Mouse (Mus musculus) limb, embryonic 12.5 days (tissue): ENCODE results near the gene Ctf1. TPM values are rescaled to one million over a fixed set of nuclear protein-coding genes. Genes with fewer than 3 reads are reported as not detected.

ENCODE experiments used
- ATAC-seq: fragments of 200-750 bp; cut with Nextera tagmentation; 2 replicates; pipeline ENCODE4 v1.8.0; 2017; ENCODE audit warnings: low read depth, moderate TSS enrichment; ENCODE audit not compliant: insufficient number of reproducible peaks, insufficient read depth, low FRiP score, low TSS enrichment
- H3K27ac ChIP-seq: fragments of 300-500 bp; sonication (generic); 2 replicates; pipeline ENCODE4 v1.5.1; 2016; ENCODE audit warnings: mild to moderate bottlenecking, moderate library complexity
- H3K27me3 ChIP-seq: fragments of 300-500 bp; sonication (generic); 2 replicates; pipeline ENCODE4 v1.6.1; 2016; ENCODE audit warnings: mild to moderate bottlenecking, moderate library complexity
- H3K36me3 ChIP-seq: fragments of 300-500 bp; sonication (generic); 2 replicates; pipeline ENCODE4 v1.6.1; 2016; ENCODE audit warnings: mild to moderate bottlenecking, moderate library complexity
- H3K4me1 ChIP-seq: fragments of 300-500 bp; sonication (generic); replicated peaks from 2 replicates; pipeline ENCODE4 v1.6.1; 2016
- H3K4me2 ChIP-seq: fragments of 300-500 bp; sonication (generic); 2 replicates; pipeline ENCODE4 v1.6.1; 2016; ENCODE audit warnings: mild to moderate bottlenecking, moderate library complexity
- H3K4me3 ChIP-seq: fragments of 300-500 bp; sonication (generic); replicated peaks from 2 replicates; pipeline ENCODE4 v1.5.1; 2016; ENCODE audit warnings: mild to moderate bottlenecking
- H3K9ac ChIP-seq: fragments of 300-500 bp; sonication (generic); replicated peaks from 2 replicates; pipeline ENCODE4 v1.6.1; 2016; ENCODE audit warnings: mild to moderate bottlenecking, moderate library complexity
- H3K9me3 ChIP-seq: fragments of 300-500 bp; sonication (generic); 2 replicates; pipeline ENCODE4 v1.6.1; 2016; ENCODE audit warnings: mild to moderate bottlenecking, moderate library complexity
- WGBS: fragments of 180-500 bp; shearing (Covaris S2); methylation state at CpG from one replicate; pipeline ENCODE4 v1.1.7; 2016; 5-methylcytosine and 5-hydroxymethylcytosine counted together
- polyA plus RNA-seq: library from polyadenylated mRNA; unstranded; fragments of >200 nt; fragmentation: Nextera tagmentation; extraction: Ambion mirVana; gene quantifications from 2 replicates; pipeline ENCODE4 v1.2.1, GENCODE M21; 2016

Ctf1 gene
- 29.3 and 30.0 TPM in 2 replicates for polyA plus RNA-seq

DNA sequence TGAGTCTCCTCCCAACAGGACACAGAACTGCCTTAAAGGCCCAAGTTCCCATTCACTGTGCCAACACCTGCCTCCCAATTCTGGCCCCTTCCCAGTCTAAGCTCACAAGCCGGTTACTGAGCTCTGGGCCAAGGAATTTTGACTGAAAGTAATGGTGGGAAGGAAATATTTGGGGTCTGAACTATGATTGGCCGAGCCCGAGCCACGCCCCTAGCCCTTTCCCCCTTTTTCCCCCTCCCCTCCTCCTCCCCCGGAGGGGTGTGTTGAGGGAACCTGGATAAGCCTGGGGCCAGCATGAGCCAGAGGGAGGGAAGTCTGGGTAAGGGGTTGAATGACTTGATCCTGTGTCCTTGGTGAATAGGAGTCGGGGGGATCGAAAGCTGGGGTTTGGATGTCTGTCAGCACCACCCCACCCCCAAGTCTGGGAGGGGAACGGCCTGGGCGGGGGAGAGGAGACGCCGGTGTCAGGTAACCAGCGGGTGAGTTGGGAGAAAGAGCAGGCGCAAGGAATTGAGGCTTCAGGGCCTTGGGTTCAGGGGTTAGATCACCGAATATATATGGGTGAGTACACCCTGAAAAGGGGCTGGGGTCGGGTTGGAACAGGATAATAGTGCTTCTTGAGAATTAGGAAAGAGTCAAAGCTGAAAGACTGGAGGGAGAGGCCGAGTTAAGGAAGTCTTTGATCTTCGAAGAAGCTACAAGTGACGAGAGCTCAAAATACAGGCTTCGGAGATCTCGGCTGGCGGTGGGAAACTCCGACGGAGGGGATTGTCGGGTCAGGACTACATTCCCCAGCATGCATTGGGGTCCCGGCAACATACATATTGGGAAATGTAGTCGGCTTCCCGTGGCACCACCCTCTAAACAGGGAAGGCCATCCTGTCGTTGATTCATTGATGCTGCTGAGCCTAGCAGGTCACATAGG is at the start of gene Ctf1:
Gene Ctf1, plus strand, starts transcription at position 276 of the 925 bp plus-strand sequence.
- Histone ChIP-seq H3K9me3 (no peaks in the 10 kb centered on the region), H3K27me3 (no peaks in the 10 kb centered on the region), H3K27ac (peak within 1 kb of the TSS; percentile 98), H3K9ac (peak within 1 kb of the TSS; percentile 52; the same call in 1 of the 2 replicates), H3K4me1 (peaks cover 44% of the 10 kb centered on the region), H3K4me3 (peak within 1 kb of the TSS; percentile 43), H3K36me3 (peaks cover 13% of the 10 kb centered on the region), H3K4me2 (peak within 1 kb of the TSS; percentile 59)
- under 1% methylated on average over 28 of the region's 28 CpGs for WGBS
- ATAC-seq, result peak; percentile 77

GRCm38 (mm10) chr7:127662926-127663325 is 49.6 kb upstream of the Ctf1 start:
- Histone ChIP-seq H3K27me3 (no peaks in the 10 kb centered on the region), H3K4me3 (no peak overlapping the region), H3K36me3 (peaks cover 60% of the 10 kb centered on the region), H3K9me3 (no peaks in the 10 kb centered on the region), H3K9ac (no peak overlapping the region), H3K27ac (no peak overlapping the region), H3K4me2 (no peak overlapping the region), H3K4me1 (no peaks in the 10 kb centered on the region)
- no peak for ATAC-seq
- 90% methylated on average over 6 of the region's 6 CpGs for WGBS

GRCm38 (mm10) chr7:127666066-127666654 is 46.4 kb upstream of the Ctf1 start:
- no peak for ATAC-seq
- Histone ChIP-seq H3K4me1 (no peaks in the 10 kb centered on the region), H3K9ac (no peak overlapping the region), H3K27me3 (no peaks in the 10 kb centered on the region), H3K27ac (no peak overlapping the region), H3K4me3 (no peak overlapping the region), H3K36me3 (peaks cover 67% of the 10 kb centered on the region), H3K9me3 (no peaks in the 10 kb centered on the region), H3K4me2 (no peak overlapping the region)
- 87% methylated on average over 6 of the region's 6 CpGs for WGBS

GRCm38 (mm10) chr7:127666679-127667078 is 45.9 kb upstream of the Ctf1 start:
- Histone ChIP-seq H3K27me3 (no peaks in the 10 kb centered on the region), H3K4me1 (no peaks in the 10 kb centered on the region), H3K36me3 (peaks cover 62% of the 10 kb centered on the region), H3K9ac (no peak overlapping the region), H3K9me3 (no peaks in the 10 kb centered on the region), H3K4me2 (no peak overlapping the region), H3K4me3 (no peak overlapping the region), H3K27ac (no peak overlapping the region)
- ATAC-seq, result no peak
- 88% methylated on average over 13 of the region's 13 CpGs for WGBS

- H3K9ac ChIP-seq, result no peak overlapping the region
- H3K4me2 ChIP-seq, result no peak overlapping the region
- no peak overlapping the region for H3K4me3 ChIP-seq
- H3K36me3 ChIP-seq, result peaks cover 59% of the 10 kb centered on the region
- H3K9me3 ChIP-seq, result no peaks in the 10 kb centered on the region
- no peak overlapping the region for H3K27ac ChIP-seq
- H3K27me3 ChIP-seq, result no peaks in the 10 kb centered on the region
- no peaks in the 10 kb centered on the region for H3K4me1 ChIP-seq
- ATAC-seq, result no peak
- 84% methylated on average over 8 of the region's 8 CpGs for WGBS
Measured at GRCm38 (mm10) chr7:127667171-127667570, 45.4 kb upstream of the Ctf1 start.

GRCm38 (mm10) chr7:127671880-127672774 is 40.4 kb upstream of the Ctf1 start:
- Histone ChIP-seq H3K4me3 (no peak overlapping the region), H3K9ac (no peak overlapping the region), H3K9me3 (peaks cover 3% of the 10 kb centered on the region; the same call in 1 of the 2 replicates), H3K4me2 (no peak overlapping the region), H3K36me3 (peaks cover 30% of the 10 kb centered on the region), H3K27me3 (no peaks in the 10 kb centered on the region), H3K4me1 (no peaks in the 10 kb centered on the region), H3K27ac (no peak overlapping the region)
- ATAC-seq, result no peak
- WGBS, result 56% methylated on average over 11 of the region's 11 CpGs

DNA sequence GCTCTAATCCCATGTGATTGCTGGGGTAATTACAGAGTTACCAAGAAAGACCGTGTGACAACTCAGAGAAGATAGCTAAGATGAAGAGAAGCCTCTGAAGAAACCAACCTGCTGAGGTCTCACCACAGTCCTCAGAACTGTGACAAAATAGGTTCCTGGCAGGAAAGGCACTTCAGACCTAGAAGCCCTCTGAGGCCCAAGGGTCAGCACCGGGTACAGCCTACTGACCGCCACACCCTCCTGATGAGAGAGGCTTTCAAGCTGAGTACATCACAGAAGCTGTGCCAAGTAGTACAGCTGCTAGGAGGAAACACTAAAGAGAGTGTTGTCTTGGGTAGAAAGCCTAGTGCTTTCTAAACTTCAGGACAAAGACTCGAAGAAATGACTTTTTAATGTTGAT is 39.8 kb upstream of the Ctf1 start:
- H3K4me2 ChIP-seq, result no peak overlapping the region
- H3K9me3 ChIP-seq, result peaks cover 4% of the 10 kb centered on the region; the same call in 1 of the 2 replicates
- no peaks in the 10 kb centered on the region for H3K27me3 ChIP-seq
- WGBS, result 71% methylated on average over 4 of the region's 4 CpGs
- ATAC-seq, result no peak
- no peaks in the 10 kb centered on the region for H3K4me1 ChIP-seq
- H3K4me3 ChIP-seq, result no peak overlapping the region
- no peak overlapping the region for H3K27ac ChIP-seq
- peaks cover 28% of the 10 kb centered on the region for H3K36me3 ChIP-seq
- no peak overlapping the region for H3K9ac ChIP-seq

- WGBS, result 5% methylated on average over 5 of the region's 5 CpGs
- Histone ChIP-seq H3K4me1 (no peaks in the 10 kb centered on the region), H3K9ac (no peak overlapping the region; the same call in 1 of the 2 replicates), H3K27me3 (no peaks in the 10 kb centered on the region), H3K36me3 (peaks cover 18% of the 10 kb centered on the region), H3K27ac (peak overlapping the region; percentile 26; the same call in 1 of the 2 replicates), H3K9me3 (peaks cover 4% of the 10 kb centered on the region; the same call in 1 of the 2 replicates), H3K4me2 (no peak overlapping the region), H3K4me3 (no peak overlapping the region)
- ATAC-seq, result peak; percentile 48; the same call in 1 of the 2 replicates
Measured at GRCm38 (mm10) chr7:127674977-127675376, 37.6 kb upstream of the Ctf1 start.

DNA sequence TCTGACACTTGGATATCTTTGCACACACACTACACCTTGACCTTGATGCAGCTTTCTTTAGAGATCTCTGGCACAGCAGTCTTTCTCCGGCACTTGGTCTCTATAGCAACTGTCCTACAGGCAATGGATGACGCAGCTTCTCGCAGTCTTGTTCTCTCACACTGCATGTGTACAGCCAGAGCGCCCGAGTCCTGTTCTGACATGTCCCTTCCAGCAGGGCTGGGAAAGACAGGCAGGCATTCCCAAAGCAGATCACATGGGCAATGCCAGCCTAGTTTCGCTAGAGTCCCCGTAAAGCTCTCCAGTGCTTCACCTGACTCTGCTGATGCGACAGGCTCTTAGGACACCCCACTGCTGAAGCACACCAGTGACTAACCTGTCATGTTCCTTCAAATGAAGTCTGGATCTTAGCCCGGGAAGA is 37.1 kb upstream of the Ctf1 start:
- peaks cover 4% of the 10 kb centered on the region; the same call in 1 of the 2 replicates for H3K9me3 ChIP-seq
- peak overlapping the region; percentile 26; the same call in 1 of the 2 replicates for H3K27ac ChIP-seq
- peaks cover 18% of the 10 kb centered on the region for H3K36me3 ChIP-seq
- WGBS, result 76% methylated on average over 9 of the region's 9 CpGs
- H3K4me2 ChIP-seq, result no peak overlapping the region
- H3K27me3 ChIP-seq, result no peaks in the 10 kb centered on the region
- peak; percentile 38; the same call in 1 of the 2 replicates for ATAC-seq
- no peaks in the 10 kb centered on the region for H3K4me1 ChIP-seq
- H3K9ac ChIP-seq, result no peak overlapping the region; the same call in 1 of the 2 replicates
- H3K4me3 ChIP-seq, result no peak overlapping the region

- H3K9ac ChIP-seq, result no peak overlapping the region
- 66% methylated on average over 6 of the region's 6 CpGs for WGBS
- no peak for ATAC-seq
- no peak overlapping the region for H3K4me2 ChIP-seq
- H3K4me1 ChIP-seq, result no peaks in the 10 kb centered on the region
- H3K27ac ChIP-seq, result no peak overlapping the region
- peaks cover 4% of the 10 kb centered on the region; the same call in 1 of the 2 replicates for H3K9me3 ChIP-seq
- H3K36me3 ChIP-seq, result peaks cover 24% of the 10 kb centered on the region
- no peaks in the 10 kb centered on the region for H3K27me3 ChIP-seq
- no peak overlapping the region for H3K4me3 ChIP-seq
Measured at GRCm38 (mm10) chr7:127677077-127677476, 35.5 kb upstream of the Ctf1 start.
